Mouse (Mus musculus): Measurements from ENCODE around the gene Il2ra.

DNA sequence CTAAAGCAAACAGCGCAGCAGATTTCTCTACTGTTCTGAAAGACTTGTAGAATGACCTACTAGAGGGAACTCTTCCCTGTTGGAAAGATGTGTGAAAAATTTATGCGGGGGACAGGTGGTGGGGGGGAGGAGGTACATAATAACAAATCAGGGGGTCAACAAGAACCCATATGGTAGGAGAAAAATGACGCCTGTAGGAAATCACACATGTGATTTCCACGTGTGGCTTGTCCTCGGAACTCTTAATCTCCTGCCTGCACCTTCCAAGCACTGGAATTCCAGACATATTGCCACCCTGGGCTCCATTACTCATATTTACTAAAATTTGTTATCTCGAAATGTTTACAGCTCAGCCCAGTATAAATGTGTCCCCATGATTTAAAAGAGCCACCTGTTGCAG is 40.8 kb upstream of the Il2ra start:
- no peak for TF ChIP-seq CTCF (IDR thresholded peaks at IDR 0.05)
- TF ChIP-seq EP300 (IDR thresholded peaks at IDR 0.05) = no peak

All from lung, postnatal 0 days (tissue).